Mouse (Mus musculus): Measurements from ENCODE around the gene P3h4.

DNA sequence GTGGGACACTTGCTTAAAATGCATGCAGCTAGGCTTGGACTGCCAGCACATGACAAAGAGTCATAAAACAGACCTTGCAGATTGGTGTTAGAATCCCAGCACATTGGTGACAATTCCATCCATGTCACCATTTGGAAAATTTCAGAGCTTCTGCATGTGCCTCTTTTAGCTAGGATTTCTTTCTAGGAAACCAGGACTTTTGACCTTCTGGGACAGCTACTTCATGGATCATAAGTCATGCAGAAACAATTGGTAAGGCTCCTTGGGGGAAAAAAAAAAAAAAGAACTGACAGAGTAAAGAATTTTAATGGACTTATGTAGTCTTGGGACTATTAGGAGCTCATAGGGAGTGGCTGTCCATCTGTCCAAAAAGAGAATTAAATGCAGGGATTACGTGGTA lies 23.3 kb upstream of the P3h4 start:
- no peak for TF ChIP-seq CEBPB (IDR thresholded peaks at IDR 0.05; ENCODE audit: insufficient read depth, poor library complexity, severe bottlenecking)
- no peak for TF ChIP-seq POLR2A (IDR thresholded peaks at IDR 0.05; ENCODE audit: insufficient read length, low read depth)
- no peak for TF ChIP-seq SRF (IDR thresholded peaks at IDR 0.05; ENCODE audit: control insufficient read depth, insufficient read length, low read depth)
- no peak for TF ChIP-seq USF1 (IDR thresholded peaks at IDR 0.05; ENCODE audit: low read depth)
- TF ChIP-seq E2F4 (IDR thresholded peaks at IDR 0.05; ENCODE audit: insufficient read depth) = no peak
- no peak for TF ChIP-seq MYOD1 (IDR thresholded peaks at IDR 0.05; ENCODE audit: control insufficient read depth in 1 of 3, insufficient read length in 2 of 3, low read depth in 2 of 3)
- TF ChIP-seq TCF12 (IDR thresholded peaks at IDR 0.05; ENCODE audit: insufficient read depth, poor library complexity, severe bottlenecking) = no peak
- no peak for TF ChIP-seq TCF3 (IDR thresholded peaks at IDR 0.05; ENCODE audit: insufficient read length, low read depth)
- no peak for TF ChIP-seq POLR2AphosphoS2 (IDR thresholded peaks at IDR 0.05; ENCODE audit: insufficient read length, low read depth)
- no peak for TF ChIP-seq MAX (IDR thresholded peaks at IDR 0.05; ENCODE audit: low read depth)
- TF ChIP-seq MYOG (IDR thresholded peaks at IDR 0.05; ENCODE audit: control insufficient read depth in 1 of 3, insufficient read depth in 1 of 3, insufficient read length in 2 of 3, low read depth in 2 of 3) = no peak
- TF ChIP-seq REST (IDR thresholded peaks at IDR 0.05; ENCODE audit: insufficient read depth, insufficient read length) = no peak
